Mouse (Mus musculus) small intestine, adult 10 weeks (tissue): ENCODE measurements around the gene Lrrtm3. TPM values are rescaled to one million over a fixed set of nuclear protein-coding genes. Genes with fewer than 3 reads are reported as not detected.

ENCODE experiments used
- polyA plus RNA-seq: library from polyadenylated mRNA; stranded (reverse); fragments of 350-450 nt; fragmentation: Illumina TruSeq; extraction: RNeasy Lipid Tissue Mini Kit (QIAGEN cat#74804); gene quantifications from one replicate; pipeline ENCODE4 v1.2.3, GENCODE M21; 2014; ENCODE audit warnings: low replicate concordance

Gene Lrrtm3
- polyA plus RNA-seq = 0.11 TPM

GRCm38 (mm10) chr10:64089680-64090460 is at the start of gene Lrrtm3:
TSS of gene Lrrtm3 (minus strand) at chr10:64090277.

GRCm38 (mm10) chr10:63927334-63927733 is 162.7 kb downstream of the Lrrtm3 start, which contains the start of gene Gm10118:
TSS of gene Gm10118 (minus strand) at chr10:63927434.

Other genes starting within 250 kb of the Lrrtm3 start
- gene Gm10118, start 162.8 kb downstream of the Lrrtm3 start, polyA plus RNA-seq = not detected